Mouse (Mus musculus) adrenal gland, adult (tissue): ENCODE measurements at regions not wholly inside any gene's neighbourhood (a gene's known extent, or its start where the extent isn't known, plus 50 kb on each side); places are given as distances from the start of the nearest gene placed in this dataset.

Source experiments
- DNase-seq, 2 experiments: peaks; one replicate each; pipeline ENCODE4 v3.0.0; 2022 to 2023; ENCODE audit warnings: low spot score in 1 of 2; ENCODE audit not compliant: inconsistent age in 2 of 2

- no peak for DNase-seq
Measured at GRCm38 (mm10) chr11:31746939-31747338, 75.3 kb upstream of the Bod1 start.

GRCm38 (mm10) chr11:31748275-31748815 is 76.7 kb upstream of the Bod1 start:
- peak in 1 of 2 experiments; percentile 46 for DNase-seq

- DNase-seq: no peak
Measured at GRCm38 (mm10) chr11:31751274-31751673, 79.6 kb upstream of the Bod1 start.

GRCm38 (mm10) chr11:31753211-31753610 is 81.5 kb upstream of the Bod1 start:
- DNase-seq: no peak

GRCm38 (mm10) chr11:31753711-31754161 is 82.1 kb upstream of the Bod1 start:
- no peak for DNase-seq

- DNase-seq: no peak
Measured at GRCm38 (mm10) chr11:31754416-31754815, 82.7 kb upstream of the Bod1 start.

- no peak for DNase-seq
Measured at GRCm38 (mm10) chr11:31755858-31756257, 84.2 kb upstream of the Bod1 start.

GRCm38 (mm10) chr11:31756355-31757145 is 84.9 kb upstream of the Bod1 start:
- no peak for DNase-seq

- DNase-seq: peak; percentile 52 to 72
Measured at GRCm38 (mm10) chr11:31759868-31760765, 88.4 kb upstream of the Bod1 start.

GRCm38 (mm10) chr11:31763856-31764255 is 92.2 kb upstream of the Bod1 start:
- DNase-seq: no peak

- DNase-seq: no peak
Measured at GRCm38 (mm10) chr11:31766296-31766695, 94.6 kb upstream of the Bod1 start.

- DNase-seq: no peak
Measured at GRCm38 (mm10) chr11:31767727-31768495, 96.2 kb upstream of the Bod1 start.

GRCm38 (mm10) chr11:31769804-31770654 is 98.3 kb upstream of the Bod1 start:
- DNase-seq: peak; percentile 52 to 85

- DNase-seq: peak; percentile 70 to 90
Measured at GRCm38 (mm10) chr11:31770881-31771280, 99.2 kb upstream of the Bod1 start.

GRCm38 (mm10) chr11:31771491-31772439 is 100.1 kb upstream of the Bod1 start:
- peak in 1 of 2 experiments; percentile 66 for DNase-seq

GRCm38 (mm10) chr11:31777531-31777930 is 94.5 kb upstream of the Cpeb4 start:
- no peak for DNase-seq

GRCm38 (mm10) chr11:31778766-31779165 is 93.2 kb upstream of the Cpeb4 start:
- DNase-seq: no peak

- no peak for DNase-seq
Measured at GRCm38 (mm10) chr11:31779267-31779666, 92.7 kb upstream of the Cpeb4 start.

- DNase-seq: peak in 1 of 2 experiments; percentile 59
Measured at GRCm38 (mm10) chr11:31780969-31781368, 91.0 kb upstream of the Cpeb4 start.
